Mouse (Mus musculus) heart, postnatal 0 days (tissue): ENCODE measurements around the gene Ccdc39.
A peak's percentile ranks its signal among the peaks of the same experiment; 100 is the strongest.

Experiments used
- CTCF ChIP-seq: IDR thresholded peaks from 2 replicates; pipeline ENCODE4 v1.5.1; 2016; ENCODE audit warnings: antibody characterized with exemption, control low read depth, low read depth
- EP300 ChIP-seq: IDR thresholded peaks from 2 replicates; pipeline ENCODE4 v1.6.1; 2016; ENCODE audit warnings: antibody characterized with exemption, low read depth

GRCm38 (mm10) chr3:33853062-33853461, 9.0 kb upstream of the Ccdc39 start:
- peak; percentile 33 for TF ChIP-seq CTCF
- no peak for TF ChIP-seq EP300
